Mouse (Mus musculus): Measurements from ENCODE around the gene E130311K13Rik. TPM values are rescaled to one million over a fixed set of nuclear protein-coding genes. Genes with fewer than 3 reads are reported as not detected.
A peak's percentile ranks its signal among the peaks of the same experiment; 100 is the strongest.

E130311K13Rik gene
- 10 to 100 TPM; 13.8 to 14.1 TPM for total RNA-seq (2021)

DNA sequence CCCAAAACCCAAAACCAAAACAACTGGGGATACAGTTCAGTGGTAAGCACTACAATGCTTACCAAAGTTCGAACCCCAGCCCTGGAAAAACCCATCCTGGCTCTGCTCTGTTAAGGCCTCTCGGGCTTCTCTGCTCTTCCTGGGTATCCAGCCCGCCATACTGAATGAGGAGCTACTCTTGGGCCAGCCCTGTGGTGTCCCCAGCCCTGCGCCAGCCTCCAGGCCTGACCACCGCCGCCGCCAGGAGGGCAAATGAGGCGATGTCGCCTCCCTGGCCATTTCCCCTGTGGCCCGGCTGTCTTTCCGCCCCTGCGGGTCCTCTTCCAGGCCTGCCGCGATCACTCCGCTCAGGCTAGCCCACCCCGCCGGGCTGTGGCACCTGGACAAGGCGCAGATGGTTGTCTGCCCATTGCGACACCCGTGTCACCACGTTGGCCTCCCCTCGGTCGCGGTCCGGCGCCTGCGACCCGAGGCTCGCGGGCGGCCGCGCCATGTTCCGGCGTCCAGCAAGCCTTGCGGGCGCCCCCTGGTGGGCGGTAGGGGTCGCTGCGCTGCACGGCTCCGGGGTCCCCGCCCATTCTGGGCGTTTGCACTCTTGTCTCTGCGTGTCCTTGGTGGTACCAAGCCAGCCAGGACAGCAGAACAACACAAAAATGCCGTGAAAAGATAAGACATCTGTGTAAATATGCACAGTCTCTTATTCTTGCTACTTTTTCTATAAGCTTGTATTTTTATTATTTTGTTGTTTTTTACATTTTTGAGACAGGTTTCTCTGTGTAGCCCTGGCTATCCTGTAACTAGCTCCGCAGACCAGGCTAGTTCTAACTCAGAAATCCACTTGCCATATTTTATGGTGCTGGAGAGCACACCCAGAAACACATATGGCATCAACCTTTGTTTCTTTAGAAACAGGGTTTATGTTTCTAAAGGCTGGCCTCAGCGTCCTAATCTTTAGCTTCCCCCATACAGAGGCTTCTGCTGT is at the start of gene E130311K13Rik:
Gene E130311K13Rik (minus strand): TSS at position 595 of the 982 bp plus-strand sequence.
- peak; percentile 87 to 93 for DNase-seq (ENCODE audit: extremely low spot score in 1 of 2, low spot score in 1 of 2)

DNA sequence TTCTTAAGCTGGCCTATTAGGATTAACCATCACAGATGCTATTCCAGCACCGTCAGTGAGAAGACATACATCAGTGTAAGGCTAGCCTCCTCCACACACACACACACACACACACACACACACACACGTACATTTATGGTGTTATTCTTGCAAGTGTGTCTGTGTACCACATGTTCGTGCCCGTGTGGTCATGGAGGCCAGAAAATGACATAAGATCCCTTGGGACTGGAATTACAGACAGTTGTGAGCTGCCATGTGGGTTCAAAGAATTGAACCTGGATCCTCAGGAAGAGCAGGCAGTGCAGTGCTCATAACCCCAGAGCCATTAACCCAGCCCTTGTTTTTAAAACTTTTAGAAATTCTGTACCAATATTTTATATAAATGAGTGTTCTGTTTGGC is 48.6 kb upstream of the E130311K13Rik start:
- no peak for DNase-seq (ENCODE audit: extremely low spot score in 1 of 2, low spot score in 1 of 2)

DNA sequence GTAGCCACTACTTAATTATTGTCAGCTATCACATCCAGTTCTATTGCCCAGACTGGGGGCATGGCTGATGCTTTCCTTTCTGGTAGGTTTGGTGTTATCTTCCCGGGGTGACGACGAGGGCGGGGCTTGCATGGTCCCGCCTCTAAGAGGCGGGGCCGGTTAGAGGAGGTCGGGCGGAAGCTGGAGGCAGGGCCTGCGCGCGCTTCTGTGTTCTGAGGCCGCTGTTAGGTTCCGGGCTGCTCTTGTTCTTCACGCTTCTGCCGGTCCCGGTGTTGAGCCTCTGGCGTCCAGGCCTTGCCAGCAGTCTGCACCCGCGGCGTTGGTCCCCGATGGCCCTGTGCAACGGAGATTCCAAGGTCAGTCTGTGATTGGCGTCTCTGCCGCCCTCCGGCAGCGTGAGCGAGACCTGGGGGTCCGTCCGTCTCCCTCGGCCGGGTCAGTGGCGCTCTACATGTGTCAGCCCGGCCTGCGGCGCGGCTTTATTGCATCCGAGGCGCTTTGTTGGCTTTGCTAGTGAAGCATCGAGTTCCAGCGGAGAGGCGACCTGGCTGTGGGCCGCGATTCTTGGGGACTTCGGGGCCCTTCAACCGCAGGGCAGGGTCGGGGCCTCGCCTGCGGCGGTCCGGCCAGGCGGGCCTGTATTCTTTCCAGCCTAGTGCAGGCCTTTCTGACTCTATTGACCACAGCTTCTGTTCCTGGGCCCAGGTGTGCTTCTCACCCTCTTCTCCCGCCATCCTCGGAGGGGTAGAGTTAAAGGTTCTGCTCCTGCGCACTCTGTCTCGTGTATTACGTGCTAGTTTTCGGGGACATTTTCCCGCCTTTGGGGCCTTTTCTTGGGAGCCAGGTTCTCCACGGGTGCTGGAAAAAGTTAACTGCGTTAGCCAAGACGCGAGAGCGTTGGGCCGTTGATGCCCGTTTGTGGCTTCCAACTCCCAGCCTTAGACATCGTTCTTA is 47.0 kb upstream of the E130311K13Rik start, which contains the start of gene Gmps:
Gene Gmps (plus strand): TSS at position 152 of the 954 bp plus-strand sequence.
- DNase-seq (ENCODE audit: extremely low spot score in 1 of 2, low spot score in 1 of 2), result peak; percentile 83 to 86

DNA sequence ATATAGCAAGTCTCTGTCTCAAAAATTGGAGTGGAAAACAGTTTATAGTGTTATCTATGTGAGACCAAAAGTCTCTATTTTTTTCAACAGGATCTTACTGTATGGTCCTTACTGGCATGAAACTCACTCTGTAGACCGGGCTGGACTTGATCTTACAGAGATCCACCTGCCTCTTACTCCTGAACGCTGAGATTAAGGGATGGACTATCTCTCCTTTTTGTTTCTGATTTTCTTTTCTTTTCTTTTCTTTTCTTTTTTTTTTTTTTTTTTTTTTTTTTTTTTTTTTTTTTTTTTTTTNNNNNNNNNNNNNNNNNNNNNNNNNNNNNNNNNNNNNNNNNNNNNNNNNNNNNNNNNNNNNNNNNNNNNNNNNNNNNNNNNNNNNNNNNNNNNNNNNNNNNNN is 36.7 kb upstream of the E130311K13Rik start:
- no peak for DNase-seq (ENCODE audit: extremely low spot score in 1 of 2, low spot score in 1 of 2)

DNA sequence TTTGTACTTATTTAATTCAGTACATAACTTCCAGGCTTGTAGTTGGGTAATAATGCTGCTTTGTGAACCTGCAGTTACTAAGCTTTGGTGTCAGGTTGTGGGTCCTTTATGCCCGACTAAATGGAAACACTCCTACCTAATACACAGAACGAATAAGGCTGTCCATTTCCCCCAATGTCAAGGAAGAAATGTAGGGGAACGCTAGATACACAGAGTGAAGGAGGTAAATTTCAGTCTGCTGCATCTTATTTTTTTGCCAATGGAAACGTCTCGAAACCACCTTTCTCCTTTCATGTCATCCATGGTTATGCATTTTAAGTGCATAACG is 35.6 kb upstream of the E130311K13Rik start:
- DNase-seq (ENCODE audit: extremely low spot score in 1 of 2, low spot score in 1 of 2), result no peak

DNA sequence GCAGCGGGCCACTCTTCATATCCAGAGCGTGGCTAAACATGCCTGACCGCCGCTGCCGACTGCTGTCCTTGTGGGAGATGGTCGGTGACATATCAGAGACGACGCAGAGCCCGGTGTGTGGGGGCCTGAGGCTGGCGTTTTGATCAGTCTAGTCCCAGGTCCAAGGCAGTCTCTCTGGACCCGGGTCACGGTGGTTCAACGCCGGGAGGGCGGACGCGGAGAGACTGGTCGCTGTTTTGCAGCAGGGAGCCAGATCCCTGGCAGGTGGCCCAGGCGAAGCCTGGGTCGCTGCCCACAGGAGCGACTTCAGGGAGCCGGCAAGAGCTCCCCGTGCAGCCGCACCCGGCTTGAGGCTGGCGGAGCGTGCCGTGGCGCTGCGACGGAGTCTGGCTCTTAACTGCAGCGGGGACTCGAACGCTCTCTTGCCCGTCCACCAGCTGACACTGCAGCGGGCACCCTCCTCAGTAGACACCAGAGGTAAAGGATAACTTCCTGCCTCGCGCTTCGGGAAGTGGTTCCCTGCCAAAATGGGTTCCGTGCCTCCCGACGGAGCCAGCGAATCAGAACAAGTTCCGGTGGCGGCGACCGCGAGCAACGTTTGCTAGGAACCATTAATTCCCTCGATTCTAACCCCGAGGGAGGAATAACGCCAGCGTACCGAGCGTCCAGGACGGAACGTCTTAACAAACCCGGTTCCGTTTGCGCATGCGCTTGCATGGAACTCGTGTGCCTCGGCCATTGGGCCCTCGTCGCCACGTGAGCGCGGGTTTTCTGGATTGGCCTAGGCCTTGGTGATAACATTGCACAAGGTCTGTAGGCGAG is 35.0 kb upstream of the E130311K13Rik start, which contains the start of gene Slc33a1:
Gene Slc33a1 (minus strand): TSS at position 669 of the 822 bp plus-strand sequence.
- peak; percentile 96 to 99 for DNase-seq (ENCODE audit: extremely low spot score in 1 of 2, low spot score in 1 of 2)

DNA sequence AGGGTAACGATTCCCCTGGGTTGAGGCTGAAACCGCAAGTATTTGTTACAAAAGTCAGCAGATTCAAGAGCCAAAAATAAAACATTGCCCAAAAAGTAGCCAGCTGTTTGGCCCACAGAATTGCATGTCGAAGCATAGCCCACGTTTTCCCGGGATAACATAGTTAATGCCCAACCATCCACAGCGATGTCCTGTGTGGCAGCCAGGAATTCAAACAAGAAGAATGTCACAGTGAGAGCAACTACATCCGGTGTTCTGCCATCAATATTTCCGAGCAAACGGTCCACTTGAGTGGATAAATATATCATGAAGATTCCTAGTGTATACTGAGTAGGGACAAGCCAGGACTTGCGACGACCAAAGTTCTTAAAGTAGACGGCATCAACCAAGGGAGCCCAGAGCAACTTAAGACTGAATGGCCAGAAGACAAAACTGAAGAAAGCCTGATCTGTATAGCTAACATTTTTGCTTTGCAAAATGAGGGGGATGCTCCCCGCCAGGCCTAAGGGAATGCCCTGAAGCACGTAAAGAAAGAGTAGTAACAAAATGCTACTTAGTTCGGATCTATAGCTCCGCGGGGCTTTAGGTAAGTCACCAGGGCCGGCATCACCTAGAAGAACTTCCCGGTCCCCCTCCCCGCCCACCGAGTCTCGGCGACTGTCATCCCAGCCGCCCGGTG is 34.3 kb upstream of the E130311K13Rik start:
- DNase-seq (ENCODE audit: extremely low spot score in 1 of 2, low spot score in 1 of 2), result no peak

DNA sequence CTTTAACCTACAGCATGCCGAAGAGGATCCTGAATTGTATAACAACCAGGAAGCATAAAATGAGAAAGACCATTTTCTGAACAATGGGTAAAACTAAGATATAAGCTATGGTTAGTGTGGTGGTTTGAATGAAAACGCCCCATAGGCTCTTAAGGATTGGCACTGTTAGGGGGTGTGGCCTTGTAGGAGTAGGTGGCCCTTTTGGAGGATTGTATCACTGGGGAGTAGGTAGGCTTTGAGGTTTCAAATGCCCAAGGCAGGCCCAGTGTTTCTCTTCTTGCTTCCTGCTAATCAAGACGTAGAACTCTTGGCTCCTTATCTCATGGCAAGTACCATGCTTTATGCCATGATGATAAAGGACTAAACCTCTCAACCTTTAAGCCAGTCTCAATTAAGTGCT is 20.6 kb upstream of the E130311K13Rik start:
- no peak for DNase-seq (ENCODE audit: extremely low spot score in 1 of 2, low spot score in 1 of 2)

DNA sequence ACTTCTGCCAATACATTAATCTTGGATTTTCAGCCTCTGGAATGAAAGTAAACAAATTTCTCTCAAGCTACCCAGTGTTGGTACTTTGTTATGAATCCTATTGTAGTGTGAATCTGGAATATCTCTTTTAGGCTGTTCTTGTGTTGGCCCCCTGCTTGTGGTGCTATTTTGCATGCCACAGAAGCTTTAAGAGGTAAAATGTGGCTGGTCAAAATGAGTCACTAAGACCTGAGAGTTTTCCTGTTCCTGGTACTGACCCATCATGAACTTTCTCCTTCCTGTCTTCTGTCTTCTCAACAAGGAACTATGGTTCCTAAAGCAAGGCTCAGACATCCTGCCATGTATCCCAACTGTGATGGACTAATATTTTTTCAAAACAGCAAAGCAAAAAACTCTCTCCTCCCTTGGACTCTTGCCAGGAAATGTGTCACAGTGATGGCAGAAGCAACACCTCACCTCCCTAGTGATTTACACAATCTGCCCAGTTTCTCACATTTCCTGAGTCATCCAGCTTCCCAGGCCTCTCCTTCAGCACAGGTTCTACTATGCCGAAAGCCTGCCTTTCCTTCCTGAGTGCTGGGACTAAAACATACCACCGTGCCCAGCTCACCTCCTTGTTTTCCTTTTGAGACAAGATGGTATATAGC is 12.1 kb upstream of the E130311K13Rik start:
- peak in 1 of 2 experiments; percentile 5 for DNase-seq (ENCODE audit: extremely low spot score in 1 of 2, low spot score in 1 of 2)

DNA sequence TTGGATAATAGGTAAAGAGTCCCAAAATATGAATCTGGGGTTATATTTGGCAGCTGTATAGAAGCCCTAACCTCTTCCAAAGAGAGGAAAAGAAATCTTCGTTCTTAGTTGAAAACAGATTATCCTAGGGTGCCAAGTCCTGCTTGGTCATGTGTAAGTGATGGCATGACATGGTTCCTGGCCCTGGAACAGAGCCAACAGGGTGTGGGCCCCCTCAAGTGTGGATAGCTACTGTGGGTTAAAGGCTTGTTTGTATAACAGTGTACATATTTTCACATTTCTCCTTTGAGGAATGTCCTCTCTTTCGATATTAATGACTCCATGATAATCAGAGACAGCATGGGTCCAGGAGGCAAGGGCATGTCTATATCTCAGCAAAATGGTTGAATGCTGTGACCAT is 9.7 kb upstream of the E130311K13Rik start:
- no peak for DNase-seq (ENCODE audit: extremely low spot score in 1 of 2, low spot score in 1 of 2)

DNA sequence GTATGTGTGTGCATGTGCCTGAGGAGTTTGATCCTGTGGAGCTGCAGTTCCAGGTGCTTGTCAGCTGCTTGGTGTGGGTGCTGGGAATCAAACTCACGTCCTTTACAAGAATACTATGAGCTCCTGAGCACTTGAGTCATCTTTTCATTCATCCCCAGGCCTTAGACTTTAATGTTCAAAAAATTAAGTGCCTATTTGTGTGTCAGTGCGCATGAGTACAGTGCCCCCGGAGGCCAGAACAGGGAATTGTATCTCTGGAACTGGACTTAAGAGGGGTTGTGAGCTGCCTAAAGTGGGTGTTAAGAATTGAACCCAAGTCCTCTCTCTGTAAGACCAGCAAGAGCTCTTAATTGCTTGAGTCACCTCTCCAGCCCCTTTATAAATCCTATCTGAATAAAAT is 9.6 kb downstream of the E130311K13Rik start:
- peak in 1 of 2 experiments; percentile 18 for DNase-seq (ENCODE audit: extremely low spot score in 1 of 2, low spot score in 1 of 2)

DNA sequence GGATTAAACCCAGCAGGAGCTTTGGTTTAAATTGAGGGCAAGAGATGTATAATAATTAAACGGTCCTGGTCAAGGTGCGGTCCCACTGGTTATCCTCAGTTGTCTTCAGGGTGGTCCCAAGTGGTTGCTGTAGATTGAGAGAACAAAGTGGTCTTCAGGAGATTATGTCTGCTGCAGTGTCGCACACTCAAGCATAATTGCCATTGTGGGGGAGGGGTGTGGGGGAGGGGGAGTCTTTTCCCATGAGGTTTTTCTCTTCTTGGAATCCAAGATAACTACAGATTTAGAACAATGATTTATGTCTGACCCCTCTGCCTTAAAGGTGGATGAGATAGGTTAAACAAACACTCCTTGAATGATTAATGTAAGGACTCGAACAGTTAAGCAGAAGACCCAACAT is 19.0 kb downstream of the E130311K13Rik start:
- no peak for DNase-seq (ENCODE audit: extremely low spot score in 1 of 2, low spot score in 1 of 2)

DNA sequence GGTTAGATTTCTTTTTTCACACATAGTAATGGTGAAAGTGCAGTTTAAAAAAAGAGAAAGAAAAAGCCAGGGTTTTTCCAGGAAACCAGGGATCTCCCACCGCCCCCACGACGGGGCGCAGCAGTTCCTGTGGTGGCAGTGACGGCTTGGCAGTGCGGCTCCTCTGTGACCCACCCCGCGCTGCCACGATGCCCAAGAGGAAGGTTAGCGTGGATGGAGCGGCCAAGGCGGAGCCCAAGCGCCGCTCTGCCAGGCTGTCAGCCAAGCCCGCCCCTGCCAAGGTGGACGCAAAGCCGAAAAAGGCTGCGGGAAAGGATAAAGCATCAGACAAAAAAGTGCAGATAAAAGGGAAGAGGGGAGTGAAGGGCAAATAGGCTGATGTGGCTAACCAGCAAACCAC is 24.0 kb downstream of the E130311K13Rik start:
- DNase-seq (ENCODE audit: extremely low spot score in 1 of 2, low spot score in 1 of 2), result peak in 1 of 2 experiments; percentile 5

DNA sequence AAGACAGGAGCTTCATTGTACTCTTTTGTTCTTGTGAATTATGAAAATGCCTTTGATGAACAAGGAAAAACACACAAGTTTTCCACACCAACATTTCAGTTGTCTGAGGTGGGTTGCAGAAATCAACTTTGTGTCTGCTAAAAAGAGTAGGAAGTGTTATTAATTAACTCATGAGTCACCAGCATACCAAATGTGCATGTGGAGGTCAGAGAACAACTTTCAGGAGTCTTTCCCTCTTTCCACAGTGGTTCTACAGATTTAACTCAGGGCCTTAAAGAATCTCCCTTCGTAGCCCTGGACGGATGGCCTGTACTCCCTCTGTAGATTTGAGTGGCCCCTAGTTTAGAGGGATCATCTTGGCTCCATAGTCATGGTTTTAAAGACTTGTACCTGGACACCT is 25.1 kb downstream of the E130311K13Rik start:
- no peak for DNase-seq (ENCODE audit: extremely low spot score in 1 of 2, low spot score in 1 of 2)

DNA sequence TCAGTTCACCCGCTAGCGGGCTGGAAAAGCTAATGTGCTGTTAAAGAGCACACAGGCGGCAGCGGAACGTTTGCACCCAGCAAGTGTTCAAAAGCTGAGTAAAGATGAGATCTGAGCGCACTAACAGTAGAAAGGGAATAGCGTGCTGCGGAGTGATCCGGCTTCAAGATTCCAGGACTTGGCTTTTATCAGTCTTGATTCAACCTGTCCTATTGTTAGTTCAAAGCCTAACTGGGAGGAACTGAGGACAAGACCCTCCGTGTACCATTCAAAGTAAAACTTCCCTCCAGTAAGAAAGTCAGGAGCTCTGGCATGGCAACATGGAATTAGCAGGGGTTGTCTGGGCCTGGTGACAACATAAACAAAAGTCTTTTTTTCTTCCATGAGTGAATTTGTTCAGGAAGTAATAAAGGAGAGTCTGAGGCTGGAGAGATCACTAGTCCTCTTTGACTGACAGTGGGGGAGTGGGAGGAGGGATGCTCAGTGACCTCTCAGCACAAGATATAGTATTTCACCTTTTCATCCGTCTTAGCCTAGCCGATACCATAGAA is 29.2 kb downstream of the E130311K13Rik start:
- no peak for DNase-seq (ENCODE audit: extremely low spot score in 1 of 2, low spot score in 1 of 2)

DNA sequence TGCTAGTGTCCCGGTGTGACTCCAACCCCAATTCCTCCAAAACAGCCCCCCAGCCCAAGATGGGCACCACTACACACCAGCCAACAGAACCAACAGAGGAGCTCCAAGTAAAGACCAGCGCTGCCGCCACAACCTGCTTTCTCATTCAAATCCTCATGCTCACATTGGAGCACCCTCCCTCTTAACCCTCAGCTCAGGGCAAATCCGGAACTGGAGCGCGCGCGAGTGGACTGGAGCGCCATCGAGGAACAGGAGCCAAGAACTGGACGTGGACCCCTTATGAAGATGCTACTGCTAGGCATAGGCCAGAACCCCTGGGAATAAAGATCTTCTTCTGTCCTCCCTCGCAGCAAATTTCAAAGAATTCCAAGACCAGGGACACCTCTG is 30.0 kb downstream of the E130311K13Rik start, which contains the start of gene Plch1:
Gene Plch1 (minus strand): TSS at position 164 of the 387 bp plus-strand sequence.
- peak in 1 of 2 experiments; percentile 55 for DNase-seq (ENCODE audit: extremely low spot score in 1 of 2, low spot score in 1 of 2)

DNA sequence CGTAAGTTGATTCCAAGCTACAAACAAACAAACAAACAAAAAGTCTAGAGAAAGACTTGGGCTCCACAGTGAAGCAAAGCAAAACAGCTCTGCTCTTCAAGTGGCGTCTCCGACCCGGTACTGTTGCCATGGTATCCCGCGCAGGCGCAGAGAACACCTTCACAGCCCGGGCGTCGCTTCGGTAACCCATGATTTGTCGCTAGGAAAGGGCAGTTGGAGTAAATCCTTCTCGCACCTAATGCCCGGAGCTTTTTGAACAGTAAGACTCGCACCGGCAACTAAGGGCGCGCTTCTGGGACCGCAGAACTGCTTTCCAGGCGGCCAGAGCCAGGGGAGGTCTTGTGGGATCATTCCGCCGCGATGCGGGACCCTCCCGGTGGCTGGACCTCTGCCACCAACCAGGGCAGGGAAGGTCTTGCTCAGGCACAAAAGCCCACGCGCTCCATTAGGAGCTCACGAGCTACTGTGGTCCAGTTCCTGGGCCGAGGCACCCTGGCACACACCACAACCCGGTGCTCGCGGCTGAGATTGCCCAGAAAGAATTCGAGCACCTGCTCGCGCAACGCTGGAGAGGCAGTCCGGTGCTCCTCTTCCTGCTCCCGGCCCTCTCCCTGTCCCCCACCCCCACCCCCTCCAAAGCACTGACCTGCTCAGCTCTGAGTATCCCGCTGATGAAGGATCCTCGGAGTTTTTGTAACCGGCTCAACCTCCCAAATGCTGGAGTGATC is 30.5 kb downstream of the E130311K13Rik start:
- peak; percentile 58 to 88 for DNase-seq (ENCODE audit: extremely low spot score in 1 of 2, low spot score in 1 of 2)

DNA sequence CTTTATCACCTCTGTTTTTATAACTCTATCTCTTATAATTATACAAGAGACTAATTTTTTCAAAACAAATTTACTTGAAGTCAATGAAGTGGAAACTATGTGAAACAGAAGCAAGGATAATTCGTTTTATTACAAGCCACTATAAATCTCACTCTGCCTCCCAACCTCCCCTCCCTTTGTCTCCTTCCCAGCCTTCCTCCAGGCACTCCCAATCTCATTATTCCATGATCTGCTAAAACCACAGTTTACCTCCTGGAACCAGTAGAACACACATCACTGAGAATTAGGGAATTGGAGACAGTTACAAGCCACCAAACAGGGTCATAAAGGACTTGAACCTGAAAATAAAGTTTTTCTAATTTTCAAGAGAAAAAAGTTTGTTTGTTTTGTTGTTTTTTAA is 32.1 kb downstream of the E130311K13Rik start:
- DNase-seq (ENCODE audit: extremely low spot score in 1 of 2, low spot score in 1 of 2), result no peak

All from layer of hippocampus, postnatal 25 days (tissue).